Mouse (Mus musculus) MEL-GATA-1-ER (cell line): ENCODE measurements around the gene Prkcz.
A peak's percentile ranks its signal among the peaks of the same experiment; 100 is the strongest.

Source experiments
- DNase-seq: peaks from one replicate; pipeline ENCODE4 v3.0.0-alpha.2; 2012; ENCODE audit warnings: low read depth; ENCODE audit errors: extremely low read depth

Gene Prkcz

GRCm38 (mm10) chr4:155283585-155283984 is 77.6 kb downstream of the Prkcz start:
- no peak for DNase-seq

- no peak for DNase-seq
Observed at GRCm38 (mm10) chr4:155283001-155283503, 78.1 kb downstream of the Prkcz start.

- no peak for DNase-seq
Observed at GRCm38 (mm10) chr4:155282231-155282630, 78.9 kb downstream of the Prkcz start.

GRCm38 (mm10) chr4:155281652-155282051 is 79.5 kb downstream of the Prkcz start:
- no peak for DNase-seq

- DNase-seq = no peak
Observed at GRCm38 (mm10) chr4:155281227-155281626, 79.9 kb downstream of the Prkcz start.

- no peak for DNase-seq
Observed at GRCm38 (mm10) chr4:155280768-155281121, 80.4 kb downstream of the Prkcz start.

GRCm38 (mm10) chr4:155279926-155280767 is 81.0 kb downstream of the Prkcz start:
- DNase-seq = peak; percentile 28

- no peak for DNase-seq
Observed at GRCm38 (mm10) chr4:155279054-155279453, 82.1 kb downstream of the Prkcz start.

- no peak for DNase-seq
Observed at GRCm38 (mm10) chr4:155277963-155278362, 83.2 kb downstream of the Prkcz start.

- no peak for DNase-seq
Observed at GRCm38 (mm10) chr4:155274851-155275250, 86.3 kb downstream of the Prkcz start.

- DNase-seq = no peak
Observed at GRCm38 (mm10) chr4:155274451-155274850, 86.7 kb downstream of the Prkcz start.

GRCm38 (mm10) chr4:155268382-155268781 is 92.8 kb downstream of the Prkcz start:
- DNase-seq = peak; percentile 11

- DNase-seq = no peak
Observed at GRCm38 (mm10) chr4:155267639-155268175, 93.5 kb downstream of the Prkcz start.

GRCm38 (mm10) chr4:155267047-155267543 is 94.1 kb downstream of the Prkcz start:
- no peak for DNase-seq

GRCm38 (mm10) chr4:155264521-155265321 is 96.4 kb downstream of the Prkcz start:
- no peak for DNase-seq

GRCm38 (mm10) chr4:155252253-155252652 is 108.9 kb downstream of the Prkcz start:
- DNase-seq = no peak

- DNase-seq = no peak
Observed at GRCm38 (mm10) chr4:155251147-155251546, 110.0 kb downstream of the Prkcz start.

GRCm38 (mm10) chr4:155250361-155251117 is 110.6 kb downstream of the Prkcz start:
- DNase-seq = peak; percentile 30

- peak; percentile 73 for DNase-seq
Observed at GRCm38 (mm10) chr4:155249648-155250351, 111.4 kb downstream of the Prkcz start, which contains the start of gene Faap20. Gene Faap20, plus strand, starts transcription at chr4:155249802.

GRCm38 (mm10) chr4:155249257-155249647 is 111.9 kb downstream of the Prkcz start:
- DNase-seq = peak; percentile 74
